Mouse (Mus musculus) heart, postnatal 0 days (tissue): ENCODE results near the gene Kcnj10. TPM values are rescaled to one million over a fixed set of nuclear protein-coding genes. Genes with fewer than 3 reads are reported as not detected.

Experiments used
- ATAC-seq: fragments of 200-750 bp; cut with Nextera tagmentation; 2 replicates; pipeline ENCODE4 v1.8.0; 2017; ENCODE audit warnings: low read depth, moderate number of reproducible peaks, moderate library complexity; ENCODE audit not compliant: insufficient read depth
- DNase-seq: peaks from one replicate; pipeline ENCODE4 v3.0.0-alpha.2; 2016; ENCODE audit warnings: low spot score
- H3K27ac ChIP-seq: fragments of 300-500 bp; sonication (generic); 2 replicates; pipeline ENCODE4 v1.5.1; 2014; ENCODE audit warnings: low read depth, mild to moderate bottlenecking
- H3K27me3 ChIP-seq: fragments of 300-500 bp; sonication (generic); 2 replicates; pipeline ENCODE4 v1.6.1; 2014; ENCODE audit warnings: low read length, mixed read lengths; ENCODE audit not compliant: control insufficient read depth, insufficient read depth
- H3K36me3 ChIP-seq: fragments of 300-500 bp; sonication (generic); replicated peaks from 2 replicates; pipeline ENCODE4 v1.6.1; 2014; ENCODE audit warnings: low read length, mixed read lengths; ENCODE audit not compliant: control insufficient read depth, insufficient read depth
- H3K4me1 ChIP-seq: fragments of 300-500 bp; sonication (generic); 2 replicates; pipeline ENCODE4 v1.6.1; 2014; ENCODE audit warnings: antibody characterized with exemption; ENCODE audit not compliant: control insufficient read depth, insufficient read depth
- H3K4me2 ChIP-seq: fragments of 300-500 bp; sonication (generic); 2 replicates; pipeline ENCODE4 v1.6.1; 2014; ENCODE audit warnings: low read depth, mild to moderate bottlenecking, low read length, moderate library complexity
- H3K4me3 ChIP-seq: fragments of 300-500 bp; sonication (generic); 2 replicates; pipeline ENCODE4 v1.5.1; 2014; ENCODE audit warnings: low read depth, low read length
- H3K9ac ChIP-seq: fragments of 300-500 bp; sonication (generic); replicated peaks from 2 replicates; pipeline ENCODE4 v1.6.1; 2014; ENCODE audit warnings: low read depth, low read length, mixed read lengths
- H3K9me3 ChIP-seq: fragments of 300-500 bp; sonication (generic); replicated peaks from 2 replicates; pipeline ENCODE4 v1.6.1; 2016; ENCODE audit warnings: low read length; ENCODE audit not compliant: control insufficient read depth
- CTCF ChIP-seq: IDR thresholded peaks from 2 replicates; pipeline ENCODE4 v1.5.1; 2016; ENCODE audit warnings: antibody characterized with exemption, control low read depth, low read depth
- EP300 ChIP-seq: IDR thresholded peaks from 2 replicates; pipeline ENCODE4 v1.6.1; 2016; ENCODE audit warnings: antibody characterized with exemption, low read depth
- WGBS: fragments of 180-500 bp; shearing (Covaris S2); extraction: QIAGEN DNeasy Blood & Tissue Kit; methylation state at CpG from one replicate; pipeline ENCODE4 v1.1.7; 2014; 5-methylcytosine and 5-hydroxymethylcytosine counted together
- polyA plus RNA-seq: library from polyadenylated mRNA; unstranded; fragments of >200 nt; fragmentation: Nextera tagmentation; extraction: Ambion mirVana; gene quantifications from 2 replicates; pipeline ENCODE4 v1.2.1, GENCODE M21; 2015
- total RNA-seq: library from RNA; depleted of rRNA; stranded (reverse); fragments of >200 nt; gene quantifications from 2 replicates; pipeline ENCODE4 v1.2.3, GENCODE M21; 2014; ENCODE audit warnings: low replicate concordance; rRNA removed

Kcnj10 gene
- not detected in 2 replicates for total RNA-seq
- 0.03 TPM in 1 of 2 replicates, not detected in the other for polyA plus RNA-seq

- 2% methylated on average over 38 of the region's 38 CpGs for WGBS
- TF ChIP-seq EP300 (no peak), CTCF (no peak)
- Histone ChIP-seq H3K36me3 (no peaks in the 10 kb centered on the region), H3K27ac (no peak within 1 kb of the TSS), H3K4me3 (peak within 1 kb of the TSS; percentile 45), H3K4me2 (peak within 1 kb of the TSS; percentile 65), H3K27me3 (peaks cover 41% of the 10 kb centered on the region), H3K9ac (no peak within 1 kb of the TSS), H3K9me3 (no peaks in the 10 kb centered on the region), H3K4me1 (peaks cover 8% of the 10 kb centered on the region)
- ATAC-seq, result peak; percentile 81
- no peak for DNase-seq
These were observed at the start of gene Kcnj10 for GRCm38 (mm10) chr1:172340729-172341321. Gene Kcnj10 (plus strand): TSS chr1:172341210.

- DNase-seq, result no peak
- WGBS, result 80% methylated on average over 2 of the region's 2 CpGs
These were observed 48.1 kb upstream of the Kcnj10 start for GRCm38 (mm10) chr1:172292880-172293279.

GRCm38 (mm10) chr1:172293449-172293848, 47.6 kb upstream of the Kcnj10 start:
- Histone ChIP-seq H3K27ac (no peak overlapping the region), H3K36me3 (peaks cover 29% of the 10 kb centered on the region), H3K9ac (no peak overlapping the region), H3K27me3 (no peaks in the 10 kb centered on the region), H3K4me2 (no peak overlapping the region), H3K4me3 (no peak overlapping the region), H3K4me1 (peaks cover 26% of the 10 kb centered on the region), H3K9me3 (no peaks in the 10 kb centered on the region)
- 88% methylated on average over 11 of the region's 11 CpGs for WGBS
- no peak for DNase-seq
- ATAC-seq, result no peak
- TF ChIP-seq CTCF (no peak), EP300 (no peak)

More at GRCm38 (mm10) chr1:172292880-172293279, 48.1 kb upstream of the Kcnj10 start:
- Histone ChIP-seq H3K27ac (no peak overlapping the region), H3K9ac (no peak overlapping the region), H3K27me3 (no peaks in the 10 kb centered on the region), H3K4me3 (no peak overlapping the region), H3K4me1 (peaks cover 21% of the 10 kb centered on the region), H3K4me2 (no peak overlapping the region), H3K9me3 (no peaks in the 10 kb centered on the region), H3K36me3 (peaks cover 32% of the 10 kb centered on the region)
- ATAC-seq, result no peak
- no peak for TF ChIP-seq CTCF
- TF ChIP-seq EP300, result no peak

- no peak for ATAC-seq
These were observed 45.2 kb upstream of the Kcnj10 start for GRCm38 (mm10) chr1:172295751-172296197.

GRCm38 (mm10) chr1:172296816-172297510, 44.0 kb upstream of the Kcnj10 start:
- Histone ChIP-seq H3K9me3 (no peaks in the 10 kb centered on the region), H3K4me3 (peak overlapping the region; percentile 44), H3K9ac (peak overlapping the region; percentile 61), H3K4me2 (peak overlapping the region; percentile 64), H3K27ac (peak overlapping the region; percentile 89), H3K27me3 (no peaks in the 10 kb centered on the region), H3K36me3 (peaks cover 6% of the 10 kb centered on the region; the same call in 1 of the 2 replicates), H3K4me1 (peaks cover 48% of the 10 kb centered on the region)
- no peak for TF ChIP-seq CTCF
- no peak for TF ChIP-seq EP300
- DNase-seq (no peak), ATAC-seq (peak; percentile 36; the same call in 1 of the 2 replicates)
- WGBS, result 53% methylated on average over 6 of the region's 6 CpGs

More at GRCm38 (mm10) chr1:172295751-172296197, 45.2 kb upstream of the Kcnj10 start:
- Histone ChIP-seq H3K4me2 (peak overlapping the region; percentile 64), H3K4me3 (peak overlapping the region; percentile 44; the same call in 1 of the 2 replicates), H3K9ac (peak overlapping the region; percentile 9; the same call in 1 of the 2 replicates), H3K9me3 (no peaks in the 10 kb centered on the region), H3K36me3 (peaks cover 7% of the 10 kb centered on the region), H3K27ac (peak overlapping the region; percentile 89), H3K4me1 (peaks cover 44% of the 10 kb centered on the region), H3K27me3 (no peaks in the 10 kb centered on the region)
- TF ChIP-seq CTCF (no peak), EP300 (no peak)
- 32% methylated on average over 4 of the region's 4 CpGs for WGBS
- no peak for DNase-seq
